Mouse (Mus musculus) embryonic fibroblast, embryonic 13.5 days (primary cell): ENCODE data around the gene Bmpr1a. TPM values are rescaled to one million over a fixed set of nuclear protein-coding genes. Genes with fewer than 3 reads are reported as not detected.
A peak's percentile ranks its signal among the peaks of the same experiment; 100 is the strongest.

Experiments
- H3K27ac ChIP-seq: 2 replicates; pipeline ENCODE4 v1.5.1; 2012; ENCODE audit warnings: low read length, control low read depth, inconsistent platforms; ENCODE audit not compliant: insufficient read depth
- H3K4me1 ChIP-seq: 2 replicates; pipeline ENCODE4 v1.6.1; 2011; ENCODE audit warnings: low read length; ENCODE audit not compliant: control insufficient read depth, insufficient read depth
- H3K4me3 ChIP-seq: 2 replicates; pipeline ENCODE4 v1.5.1; 2011; ENCODE audit warnings: mild to moderate bottlenecking, control low read depth, low read length; ENCODE audit not compliant: insufficient read depth
- CTCF ChIP-seq: IDR thresholded peaks from 2 replicates; pipeline ENCODE4 v1.5.1; 2011; ENCODE audit warnings: mild to moderate bottlenecking, control low read depth, low read length, moderate library complexity, borderline replicate concordance; ENCODE audit not compliant: insufficient read depth
- POLR2A ChIP-seq: IDR thresholded peaks from 2 replicates; pipeline ENCODE4 v1.6.1; 2011; ENCODE audit warnings: low read depth, mild to moderate bottlenecking, control low read depth, low read length, moderate library complexity
- polyA plus RNA-seq: library from polyadenylated mRNA; stranded (reverse); fragments of >200 nt; gene quantifications from 2 replicates; pipeline ENCODE4 v1.2.4, GENCODE M21; 2011; ENCODE audit warnings: low read depth; ENCODE audit not compliant: missing spikeins, insufficient read length

Gene Bmpr1a
- polyA plus RNA-seq, 1 experiment = 146 TPM

- Histone ChIP-seq H3K4me3 (no peak overlapping the region), H3K27ac (no peak overlapping the region), H3K4me1 (no peaks in the 10 kb centered on the region; the same call in 1 of the 2 replicates)
- TF ChIP-seq CTCF (no peak), POLR2A (no peak)
Measured at GRCm38 (mm10) chr14:34459386-34459785, 43.8 kb downstream of the Bmpr1a start.

GRCm38 (mm10) chr14:34458880-34459279, 44.3 kb downstream of the Bmpr1a start:
- no peak overlapping the region for H3K4me3 ChIP-seq
- H3K27ac ChIP-seq = no peak overlapping the region
- no peaks in the 10 kb centered on the region; the same call in 1 of the 2 replicates for H3K4me1 ChIP-seq
- TF ChIP-seq POLR2A (no peak), CTCF (no peak)

- TF ChIP-seq CTCF (no peak), POLR2A (no peak)
- Histone ChIP-seq H3K4me1 (peaks cover 5% of the 10 kb centered on the region), H3K27ac (peak overlapping the region; percentile 44; the same call in 1 of the 2 replicates), H3K4me3 (no peak overlapping the region)
Measured at GRCm38 (mm10) chr14:34454282-34454681, 48.9 kb downstream of the Bmpr1a start.

GRCm38 (mm10) chr14:34453648-34454047, 49.5 kb downstream of the Bmpr1a start:
- Histone ChIP-seq H3K4me1 (peaks cover 5% of the 10 kb centered on the region), H3K27ac (peak overlapping the region; percentile 44; the same call in 1 of the 2 replicates), H3K4me3 (no peak overlapping the region)
- TF ChIP-seq POLR2A (no peak), CTCF (no peak)

GRCm38 (mm10) chr14:34451872-34452271, 51.3 kb downstream of the Bmpr1a start:
- TF ChIP-seq CTCF (no peak), POLR2A (no peak)
- Histone ChIP-seq H3K4me3 (no peak overlapping the region), H3K27ac (no peak overlapping the region), H3K4me1 (peaks cover 5% of the 10 kb centered on the region)

GRCm38 (mm10) chr14:34450451-34450850, 52.7 kb downstream of the Bmpr1a start:
- no peak overlapping the region for H3K4me3 ChIP-seq
- H3K27ac ChIP-seq = 0 out of 2 replicates have a peak overlapping the region, but pooled peaks have one; percentile 35
- peaks cover 5% of the 10 kb centered on the region for H3K4me1 ChIP-seq
- TF ChIP-seq CTCF (no peak), POLR2A (no peak)

GRCm38 (mm10) chr14:34449807-34450206, 53.3 kb downstream of the Bmpr1a start:
- Histone ChIP-seq H3K4me1 (peaks cover 5% of the 10 kb centered on the region), H3K27ac (peak overlapping the region; percentile 90; the same call in 1 of the 2 replicates), H3K4me3 (no peak overlapping the region)
- TF ChIP-seq POLR2A (no peak), CTCF (no peak)

- Histone ChIP-seq H3K4me1 (peaks cover 5% of the 10 kb centered on the region), H3K27ac (peak overlapping the region; percentile 72), H3K4me3 (no peak overlapping the region)
- TF ChIP-seq POLR2A (no peak), CTCF (no peak)
Measured at GRCm38 (mm10) chr14:34448398-34448797, 54.7 kb downstream of the Bmpr1a start.

- H3K27ac ChIP-seq = peak overlapping the region; percentile 81
- peaks cover 5% of the 10 kb centered on the region for H3K4me1 ChIP-seq
- H3K4me3 ChIP-seq = no peak overlapping the region
- TF ChIP-seq POLR2A (no peak), CTCF (no peak)
Measured at GRCm38 (mm10) chr14:34447659-34448058, 55.5 kb downstream of the Bmpr1a start.

GRCm38 (mm10) chr14:34446624-34447023, 56.5 kb downstream of the Bmpr1a start:
- H3K27ac ChIP-seq = no peak overlapping the region
- TF ChIP-seq CTCF (no peak), POLR2A (no peak)
- no peak overlapping the region for H3K4me3 ChIP-seq
- H3K4me1 ChIP-seq = peaks cover 5% of the 10 kb centered on the region
